8 mouse cellular contexts compared by ENCODE assay signal in genomic region chr7:19459144-19459870, GRCm38 (mm10). TPM values are rescaled to one million over a fixed set of nuclear protein-coding genes. Genes with fewer than 3 reads are reported as not detected.
DNase-seq lines count a peak whose midpoint lies in the region; ATAC-seq lines count a peak whose summit lies in the region.

No protein-coding gene starts in this region.

- H3K4me1 ChIP-seq in erythroblast, embryonic 14.5 days (ENCODE audit: control insufficient read depth) = peaks cover 32% of the 10 kb centered on the region
- peaks cover 32% of the 10 kb centered on the region for H3K4me1 ChIP-seq in liver, embryonic 11.5 days (replicated peaks; ENCODE audit: control insufficient read depth, insufficient read depth, low read length)

- H3K27me3 ChIP-seq in erythroblast, embryonic 14.5 days (ENCODE audit: control insufficient read depth) = peaks cover 16% of the 10 kb centered on the region
- no peaks in the 10 kb centered on the region for H3K27me3 ChIP-seq in liver, embryonic 11.5 days (replicated peaks; ENCODE audit: control insufficient read depth, insufficient read depth, low read length)

- 24% methylated on average over 6 of the region's 6 CpGs for WGBS in liver, embryonic 11.5 days

- no peak for ATAC-seq in erythroblast, adult 5-6 weeks (replicated peaks; ENCODE audit: low FRiP score, poor library complexity, severe bottlenecking)
- ATAC-seq in liver, embryonic 11.5 days (replicated peaks; ENCODE audit: low FRiP score) = no peak
- no peak for ATAC-seq in megakaryocyte progenitor cell, adult 5-6 weeks (replicated peaks; ENCODE audit: poor library complexity)

- H3K4me3 ChIP-seq in erythroblast, embryonic 14.5 days (replicated peaks) = peak overlapping the region; percentile 71
- H3K4me3 ChIP-seq in liver, embryonic 11.5 days (ENCODE audit: low read depth, low read length) = peak overlapping the region; percentile 74

- peak overlapping the region; percentile 95 for H3K4me2 ChIP-seq in liver, embryonic 11.5 days

- H3K9me3 ChIP-seq in erythroblast, embryonic 14.5 days (ENCODE audit: control insufficient read depth, low read length) = no peaks in the 10 kb centered on the region
- H3K9me3 ChIP-seq in liver, embryonic 11.5 days (ENCODE audit: control insufficient read depth, low read length) = no peaks in the 10 kb centered on the region

- peak; percentile 36 for DNase-seq in thymus, postnatal 4 days
- DNase-seq in thymus, postnatal 36 days = no peak
- no peak for DNase-seq in liver, embryonic 11.5 days (ENCODE audit: low spot score)
- DNase-seq in MN1 (ENCODE audit: low spot score) = no peak
- no peak for DNase-seq in T-cell, adult 2 months (ENCODE audit: low spot score)

- peak overlapping the region; percentile 35; the same call in 1 of the 2 replicates for H3K27ac ChIP-seq in liver, embryonic 11.5 days (ENCODE audit: low read depth, low read length)

- no peaks in the 10 kb centered on the region for H3K36me3 ChIP-seq in erythroblast, embryonic 14.5 days (ENCODE audit: control insufficient read depth)
- peaks cover 6% of the 10 kb centered on the region; the same call in 1 of the 2 replicates for H3K36me3 ChIP-seq in liver, embryonic 11.5 days (ENCODE audit: control insufficient read depth, insufficient read depth, low read length)

- H3K9ac ChIP-seq in liver, embryonic 11.5 days (ENCODE audit: low read depth, low read length) = peak overlapping the region; percentile 58

RNA-seq across cellular contexts. Expression of gene Mark4, which starts 0.7 kb away (rescaled TPM):
- 0.45 and 0.52 TPM in 2 replicates for polyA plus RNA-seq in erythroblast, embryonic 14.5 days (2012)
- total RNA-seq in erythroblast, adult 5-6 weeks (2015; ENCODE audit: low replicate concordance) = 1.9 and 5.2 TPM in 2 replicates
- total RNA-seq in erythroblast, adult 5-6 weeks (2017; ENCODE audit: low replicate concordance) = 1.7 and 2.8 TPM in 2 replicates
- polyA plus RNA-seq in liver, embryonic 11.5 days (2014; fragmentation: Nextera tagmentation; extraction: Ambion mirVana) = 6.7 and 7.7 TPM in 2 replicates
- 10.3 and 11.0 TPM in 2 replicates for total RNA-seq in megakaryocyte progenitor cell, adult 5-6 weeks (2015)
- 4.8 and 6.9 TPM in 2 replicates for total RNA-seq in megakaryocyte progenitor cell, adult 5-6 weeks (2017)

RNA-seq across cellular contexts. Expression of gene Exoc3l2, which starts 3.8 kb away (rescaled TPM):
- 0.01 and 0.04 TPM in 2 replicates for polyA plus RNA-seq in erythroblast, embryonic 14.5 days (2012)
- not detected in 2 replicates for total RNA-seq in erythroblast, adult 5-6 weeks (2015; ENCODE audit: low replicate concordance)
- not detected in 2 replicates for total RNA-seq in erythroblast, adult 5-6 weeks (2017; ENCODE audit: low replicate concordance)
- 4.3 and 5.6 TPM in 2 replicates for polyA plus RNA-seq in liver, embryonic 11.5 days (2014; fragmentation: Nextera tagmentation; extraction: Ambion mirVana)
- 0.54 and 0.57 TPM in 2 replicates for total RNA-seq in megakaryocyte progenitor cell, adult 5-6 weeks (2015)
- total RNA-seq in megakaryocyte progenitor cell, adult 5-6 weeks (2017) = 0.62 and 1.3 TPM in 2 replicates

RNA-seq across cellular contexts. Expression of gene Bloc1s3, which starts 48.9 kb away (rescaled TPM):
- 0.46 and 0.49 TPM in 2 replicates for polyA plus RNA-seq in erythroblast, embryonic 14.5 days (2012)
- 3.5 and 4.2 TPM in 2 replicates for total RNA-seq in erythroblast, adult 5-6 weeks (2015; ENCODE audit: low replicate concordance)
- 0.84 and 1.5 TPM in 2 replicates for total RNA-seq in erythroblast, adult 5-6 weeks (2017; ENCODE audit: low replicate concordance)
- 2.0 and 2.1 TPM in 2 replicates for polyA plus RNA-seq in liver, embryonic 11.5 days (2014; fragmentation: Nextera tagmentation; extraction: Ambion mirVana)
- total RNA-seq in megakaryocyte progenitor cell, adult 5-6 weeks (2015) = 2.9 and 3.3 TPM in 2 replicates
- total RNA-seq in megakaryocyte progenitor cell, adult 5-6 weeks (2017) = 1.3 and 1.5 TPM in 2 replicates

RNA-seq across cellular contexts. Expression of gene Trappc6a, which starts 48.9 kb away (rescaled TPM):
- 10.9 and 13.1 TPM in 2 replicates for polyA plus RNA-seq in erythroblast, embryonic 14.5 days (2012)
- total RNA-seq in erythroblast, adult 5-6 weeks (2015; ENCODE audit: low replicate concordance) = 17.9 and 18.8 TPM in 2 replicates
- 2.7 and 7.8 TPM in 2 replicates for total RNA-seq in erythroblast, adult 5-6 weeks (2017; ENCODE audit: low replicate concordance)
- 97.4 and 108 TPM in 2 replicates for polyA plus RNA-seq in liver, embryonic 11.5 days (2014; fragmentation: Nextera tagmentation; extraction: Ambion mirVana)
- 55.2 and 58.3 TPM in 2 replicates for total RNA-seq in megakaryocyte progenitor cell, adult 5-6 weeks (2015)
- total RNA-seq in megakaryocyte progenitor cell, adult 5-6 weeks (2017) = 26.1 and 39.5 TPM in 2 replicates

RNA-seq across cellular contexts. Expression of gene Ckm, which starts 54.7 kb away (rescaled TPM):
- not detected in 2 replicates for polyA plus RNA-seq in erythroblast, embryonic 14.5 days (2012)
- total RNA-seq in erythroblast, adult 5-6 weeks (2015; ENCODE audit: low replicate concordance) = not detected in 2 replicates
- not detected in 2 replicates for total RNA-seq in erythroblast, adult 5-6 weeks (2017; ENCODE audit: low replicate concordance)
- 0.34 and 0.40 TPM in 2 replicates for polyA plus RNA-seq in liver, embryonic 11.5 days (2014; fragmentation: Nextera tagmentation; extraction: Ambion mirVana)
- total RNA-seq in megakaryocyte progenitor cell, adult 5-6 weeks (2015) = 0.71 and 0.94 TPM in 2 replicates
- 1.4 and 2.0 TPM in 2 replicates for total RNA-seq in megakaryocyte progenitor cell, adult 5-6 weeks (2017)
